Mouse (Mus musculus) kidney, adult 2 months (tissue): ENCODE data around the gene Nup107. TPM values are rescaled to one million over a fixed set of nuclear protein-coding genes. Genes with fewer than 3 reads are reported as not detected.
"Not testable (repeated sequence)": the region's sequence is repeated elsewhere in the genome, so short reads cannot be mapped to it uniquely, and the experiment has no call there.

Experiments
- DNase-seq: peaks from one replicate; pipeline ENCODE4 v3.0.0; 2021
- H3K27ac ChIP-seq: fragments of 200-500 bp; 2 replicates; pipeline ENCODE4 v1.5.1; 2012; ENCODE audit warnings: low read depth, low read length, control low read depth, inconsistent platforms; ENCODE audit not compliant: insufficient read depth
- H3K27me3 ChIP-seq: fragments of 200-500 bp; replicated peaks from 2 replicates; pipeline ENCODE4 v1.6.1; 2012; ENCODE audit warnings: mild to moderate bottlenecking, moderate library complexity, low read length, inconsistent platforms; ENCODE audit not compliant: control insufficient read depth, insufficient read depth
- H3K36me3 ChIP-seq: fragments of 200-500 bp; 2 replicates; pipeline ENCODE4 v1.6.1; 2012; ENCODE audit warnings: mild to moderate bottlenecking, moderate library complexity, low read length, inconsistent platforms; ENCODE audit not compliant: control insufficient read depth, insufficient read depth
- H3K4me1 ChIP-seq: fragments of 200-500 bp; 2 replicates; pipeline ENCODE4 v1.6.1; 2011; ENCODE audit warnings: low read length; ENCODE audit not compliant: control insufficient read depth, insufficient read depth
- H3K4me3 ChIP-seq: fragments of 200-500 bp; 2 replicates; pipeline ENCODE4 v1.5.1; 2011; ENCODE audit warnings: mild to moderate bottlenecking, low read depth, low read length, control low read depth; ENCODE audit not compliant: insufficient read depth
- CTCF ChIP-seq: fragments of 200-500 bp; conservative IDR thresholded peaks from 2 replicates; pipeline ENCODE4 v1.5.1; 2011; ENCODE audit warnings: low read depth, mild to moderate bottlenecking, control low read depth, low read length, moderate library complexity, mixed read lengths; ENCODE audit not compliant: insufficient read depth, insufficient read length
- POLR2A ChIP-seq: fragments of 200-500 bp; IDR thresholded peaks from one replicate; pipeline ENCODE4 v1.6.1; 2011; ENCODE audit warnings: low read depth, low read length, control low read depth
- WGBS: fragments of 180-500 bp; shearing (Covaris S2); methylation state at CpG from one replicate; pipeline ENCODE4 v1.1.7; 2018; 5-methylcytosine and 5-hydroxymethylcytosine counted together
- polyA plus RNA-seq: library from polyadenylated mRNA; depleted of rRNA; stranded (reverse); fragments of >200 nt; gene quantifications from 2 replicates; pipeline ENCODE4 v1.2.3, GENCODE M21; 2012

The Nup107 gene
- polyA plus RNA-seq, 1 experiment: 4.6 TPM

DNA sequence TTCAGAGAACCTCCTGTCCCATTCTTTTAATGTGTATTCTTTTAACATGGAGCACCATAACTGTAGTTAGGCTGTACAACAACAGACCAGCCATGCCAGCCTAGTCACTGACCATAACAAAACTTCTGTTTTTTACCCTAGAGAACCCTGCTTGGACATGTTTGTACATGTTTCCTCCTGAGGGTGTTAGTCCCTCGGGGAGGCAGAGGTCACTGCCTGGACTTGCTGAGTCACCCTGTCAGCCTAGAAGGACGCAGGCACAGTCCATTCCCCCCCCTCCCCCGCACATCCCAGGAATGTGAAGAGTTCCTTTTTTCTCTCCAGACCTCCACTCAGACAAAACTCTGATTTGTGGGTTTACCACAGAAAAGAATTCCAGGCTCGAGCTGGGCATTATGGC lies 74.9 kb downstream of the Nup107 start:
- no peaks in the 10 kb centered on the region for H3K36me3 ChIP-seq
- no peak overlapping the region for H3K4me3 ChIP-seq
- peak; percentile 88 for DNase-seq
- H3K4me1 ChIP-seq: peaks cover 22% of the 10 kb centered on the region; the same call in 1 of the 2 replicates
- H3K27ac ChIP-seq: peak overlapping the region; percentile 99
- TF ChIP-seq POLR2A (no peak), CTCF (no peak)
- no peaks in the 10 kb centered on the region for H3K27me3 ChIP-seq
- 1% methylated on average over 4 of the region's 4 CpGs for WGBS

DNA sequence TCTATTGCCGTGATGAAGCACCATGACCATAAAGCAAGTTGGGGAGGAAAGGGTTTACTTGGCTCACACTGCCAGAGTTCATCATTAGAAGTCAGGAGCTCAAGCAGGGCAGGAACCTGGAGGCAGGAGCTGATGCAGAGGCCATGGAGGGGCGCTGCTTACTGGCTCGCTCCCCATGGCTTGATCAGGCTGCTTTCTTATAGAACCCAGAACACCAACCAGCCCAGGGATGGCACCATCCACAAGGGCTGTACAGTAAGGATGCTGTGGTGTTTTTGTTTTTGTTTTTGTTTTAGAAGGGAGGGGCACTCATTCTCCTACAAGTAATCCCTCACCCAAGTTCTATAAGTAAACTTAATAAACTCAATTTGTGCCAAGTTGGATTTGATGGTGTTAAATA lies 75.8 kb downstream of the Nup107 start:
- peak overlapping the region; percentile 99 for H3K27ac ChIP-seq
- no peak overlapping the region for H3K4me3 ChIP-seq
- TF ChIP-seq POLR2A: no peak
- TF ChIP-seq CTCF: no peak
- H3K27me3 ChIP-seq: no peaks in the 10 kb centered on the region
- H3K36me3 ChIP-seq: no peaks in the 10 kb centered on the region
- peaks cover 30% of the 10 kb centered on the region for H3K4me1 ChIP-seq
- no peak for DNase-seq
- 90% methylated on average over 3 of the region's 3 CpGs for WGBS

DNA sequence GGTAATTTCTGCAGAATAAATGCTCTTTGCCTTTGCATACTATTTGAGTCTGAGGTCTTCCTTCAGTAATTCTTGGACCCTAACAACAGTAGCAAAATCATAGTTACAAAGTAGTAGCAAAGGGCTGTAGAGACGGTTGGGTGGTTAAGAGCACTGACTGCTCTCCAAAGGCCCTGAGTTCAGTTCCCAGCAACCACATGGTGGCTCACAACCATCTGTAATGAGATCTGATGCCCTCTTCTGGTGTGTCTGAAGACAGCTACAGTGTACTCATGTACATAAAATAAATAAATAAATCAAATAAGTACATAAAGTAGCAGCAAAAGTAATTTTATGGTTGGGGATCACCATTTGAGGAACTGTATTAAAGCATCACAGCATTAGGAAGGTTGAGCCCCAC lies 76.9 kb downstream of the Nup107 start:
- 96% methylated on average over 1 of the region's 1 CpGs for WGBS
- DNase-seq, H3K4me3 ChIP-seq, H3K27ac ChIP-seq, H3K27me3 ChIP-seq, H3K36me3 ChIP-seq: not testable (repeated sequence)
- peaks cover 31% of the 10 kb centered on the region for H3K4me1 ChIP-seq

DNA sequence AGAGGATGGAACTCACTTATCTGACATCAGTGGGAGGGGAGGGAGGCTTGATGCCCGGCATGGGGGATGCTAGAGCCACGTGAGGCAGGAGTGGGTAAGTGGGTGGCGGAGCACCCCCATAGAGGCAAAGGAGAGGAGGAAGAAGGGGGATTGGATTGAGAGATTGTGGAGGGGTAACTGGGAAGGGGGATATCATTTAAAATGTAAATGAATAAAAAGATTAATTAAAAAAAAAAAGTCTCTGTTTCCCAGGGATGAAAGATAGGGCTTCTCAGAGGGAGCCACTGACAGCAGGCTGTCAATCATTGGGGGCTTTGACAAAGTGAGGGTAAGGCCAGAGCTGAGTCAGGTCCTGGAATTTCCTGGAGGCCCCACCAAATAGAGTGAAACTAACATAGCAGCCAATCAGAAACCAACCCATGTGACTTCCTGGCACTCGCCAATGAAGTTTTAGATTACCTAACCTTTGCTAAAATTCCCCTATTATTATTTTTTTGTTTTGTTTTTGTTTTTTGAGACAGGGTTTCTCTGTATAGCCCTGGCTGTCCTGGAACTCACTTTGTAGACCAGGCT lies 77.5 kb downstream of the Nup107 start:
- no peak for DNase-seq
- no peak for TF ChIP-seq POLR2A
- no peak for TF ChIP-seq CTCF
- H3K36me3 ChIP-seq: no peaks in the 10 kb centered on the region
- no peak overlapping the region for H3K4me3 ChIP-seq
- peaks cover 31% of the 10 kb centered on the region for H3K4me1 ChIP-seq
- H3K27me3 ChIP-seq: no peaks in the 10 kb centered on the region
- WGBS: 84% methylated on average over 4 of the region's 4 CpGs
- H3K27ac ChIP-seq: no peak overlapping the region

DNA sequence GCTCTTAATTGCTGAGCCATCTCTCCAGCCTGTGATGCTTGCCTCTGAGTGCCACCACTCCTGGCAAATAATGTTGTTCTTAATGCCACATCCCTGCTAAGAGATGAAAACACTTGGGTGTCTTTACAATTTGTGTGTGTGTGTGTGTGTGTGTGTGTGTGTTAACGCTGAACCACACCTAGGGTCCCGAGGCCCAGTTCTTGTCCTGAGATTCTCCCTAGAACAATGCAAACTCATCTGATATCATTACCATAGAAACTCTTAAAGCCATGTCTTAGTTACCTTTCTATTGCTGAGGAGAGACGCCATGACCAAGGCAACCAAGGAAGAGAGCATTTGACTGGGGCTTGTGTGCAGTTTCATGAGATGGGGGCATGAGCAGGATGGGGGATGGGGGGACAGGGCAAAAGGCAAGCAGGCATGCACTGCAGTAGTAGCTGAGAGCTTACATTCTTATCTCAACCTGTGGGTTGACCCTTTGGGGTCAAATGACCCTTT lies 78.4 kb downstream of the Nup107 start:
- no peaks in the 10 kb centered on the region for H3K27me3 ChIP-seq
- no peaks in the 10 kb centered on the region for H3K36me3 ChIP-seq
- 89% methylated on average over 3 of the region's 3 CpGs for WGBS
- H3K27ac ChIP-seq: no peak overlapping the region
- H3K4me3 ChIP-seq: no peak overlapping the region
- TF ChIP-seq CTCF: no peak
- no peak for TF ChIP-seq POLR2A
- peaks cover 30% of the 10 kb centered on the region for H3K4me1 ChIP-seq
- DNase-seq: no peak

DNA sequence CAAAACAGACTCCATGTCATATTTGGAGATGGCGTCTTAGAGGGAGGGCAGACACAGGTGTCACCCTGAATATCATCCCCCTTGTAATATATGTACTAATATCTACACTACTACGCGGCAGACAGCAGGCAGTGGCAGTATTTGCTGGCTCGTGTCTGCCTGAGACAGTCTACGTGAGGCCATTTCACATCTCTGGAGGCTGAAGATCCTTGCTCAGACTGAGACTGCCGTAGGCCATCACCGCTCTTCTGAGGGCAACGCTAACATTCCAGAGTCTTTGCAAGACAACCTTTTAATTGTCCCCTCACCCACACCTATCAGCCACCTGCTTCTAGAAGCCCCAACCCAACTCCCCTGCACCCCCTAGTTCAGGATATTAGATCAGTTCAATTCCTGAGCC lies 79.0 kb downstream of the Nup107 start:
- H3K36me3 ChIP-seq: no peaks in the 10 kb centered on the region; the same call in 1 of the 2 replicates
- H3K4me1 ChIP-seq: peaks cover 29% of the 10 kb centered on the region
- WGBS: 93% methylated on average over 8 of the region's 8 CpGs

DNA sequence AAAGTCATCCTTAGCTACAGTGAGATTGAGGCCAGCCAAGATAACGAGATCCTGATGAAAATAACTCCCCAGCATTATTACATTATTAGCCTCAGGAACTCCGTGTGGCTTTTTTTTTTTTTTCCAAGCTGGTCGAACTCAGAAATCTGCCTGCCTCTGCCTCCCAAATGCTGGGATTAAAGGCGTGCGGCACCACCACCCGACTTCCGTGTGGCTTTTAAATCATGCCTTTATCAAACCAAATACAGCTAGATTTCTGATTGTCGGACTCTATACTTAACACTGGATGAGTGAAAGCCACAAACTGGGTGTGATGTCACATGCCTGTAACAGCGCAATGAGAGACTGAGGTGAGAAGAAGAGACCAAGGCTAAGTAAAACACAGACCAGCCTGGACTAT lies 79.6 kb downstream of the Nup107 start:
- H3K4me1 ChIP-seq: peaks cover 23% of the 10 kb centered on the region
- 92% methylated on average over 9 of the region's 9 CpGs for WGBS
- DNase-seq: no peak

More for the DNA sequence above, 79.0 kb downstream of the Nup107 start:
- H3K27ac ChIP-seq: no peak overlapping the region
- TF ChIP-seq POLR2A: no peak
- no peak for TF ChIP-seq CTCF
- H3K4me3 ChIP-seq: no peak overlapping the region
- H3K27me3 ChIP-seq: no peaks in the 10 kb centered on the region
- DNase-seq: no peak

More for the DNA sequence above, 79.6 kb downstream of the Nup107 start:
- Histone ChIP-seq H3K36me3 (no peaks in the 10 kb centered on the region; the same call in 1 of the 2 replicates), H3K27ac (no peak overlapping the region), H3K27me3 (no peaks in the 10 kb centered on the region), H3K4me3 (no peak overlapping the region)
- TF ChIP-seq CTCF (no peak), POLR2A (no peak)
